Mouse (Mus musculus) cerebellum, adult 2 months (tissue): ENCODE results near the gene Tmem209.

ENCODE experiments used
- CTCF ChIP-seq: fragments of 200-500 bp; IDR thresholded peaks from 2 replicates; pipeline ENCODE4 v1.5.1; 2011; ENCODE audit warnings: low read depth, mild to moderate bottlenecking, control low read depth, low read length, moderate library complexity, borderline replicate concordance; ENCODE audit not compliant: insufficient read depth
- POLR2A ChIP-seq: fragments of 200-500 bp; IDR thresholded peaks from 2 replicates; pipeline ENCODE4 v1.6.1; 2011; ENCODE audit warnings: low read length, control low read depth, borderline replicate concordance; ENCODE audit not compliant: insufficient read depth

DNA sequence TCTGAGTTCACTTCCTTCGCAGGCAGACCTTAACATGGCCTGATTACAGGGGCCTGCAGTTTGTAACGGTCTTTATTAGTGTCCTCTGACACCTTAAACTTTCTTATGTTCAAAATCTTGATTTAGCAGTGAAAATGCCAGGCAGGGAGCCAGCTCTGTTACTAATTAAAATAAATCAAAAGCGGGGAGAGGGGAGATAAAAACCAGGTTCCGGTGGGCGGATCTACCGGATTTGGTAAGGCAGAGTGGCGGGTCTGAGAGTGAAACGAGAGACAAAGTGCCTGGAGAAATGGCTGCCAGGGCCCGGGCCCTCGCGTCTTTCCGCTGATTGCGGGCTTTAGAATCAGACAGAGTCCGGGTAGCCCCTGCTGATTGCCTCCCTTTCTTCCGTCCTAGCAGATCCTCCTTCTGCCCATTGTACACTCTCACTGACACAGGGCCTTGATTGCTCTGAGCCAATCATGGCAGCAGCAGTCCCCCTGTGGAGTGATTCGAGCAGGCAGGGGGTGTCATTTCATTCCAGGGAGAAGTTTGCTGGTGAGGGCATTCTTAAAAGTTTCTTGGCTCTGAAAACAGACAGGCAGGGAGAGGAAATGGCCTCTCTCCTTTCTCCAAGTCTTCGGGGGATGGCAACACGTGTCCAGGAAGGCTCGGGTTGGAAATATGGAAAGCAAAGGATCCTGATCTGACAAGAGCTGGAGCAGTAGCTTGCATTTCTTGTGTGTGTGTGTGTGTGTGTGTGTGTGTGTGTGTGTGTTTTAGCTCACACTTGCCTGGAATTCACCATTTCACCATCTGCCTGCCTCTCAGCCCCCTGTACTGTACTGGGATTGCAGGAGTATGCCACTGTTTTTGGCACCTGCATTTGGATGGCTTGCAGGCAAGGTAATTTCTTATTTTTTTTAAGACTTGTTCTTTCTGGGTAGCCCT is 17.3 kb upstream of the Tmem209 start:
- TF ChIP-seq CTCF (no peak), POLR2A (no peak)
